Mouse (Mus musculus) macrophage (primary cell): ENCODE data around the gene Ankrd34a. TPM values are rescaled to one million over a fixed set of nuclear protein-coding genes. Genes with fewer than 3 reads are reported as not detected.

Source experiments
- H3K27ac ChIP-seq: fragments of 350-480 bp; formaldehyde crosslinking; 2 replicates; pipeline ENCODE4 v1.9.0; 2021
- H3K36me3 ChIP-seq: fragments of 350-480 bp; formaldehyde crosslinking; 2 replicates; pipeline ENCODE4 v1.9.0; 2021; ENCODE audit errors: inconsistent target
- H3K4me3 ChIP-seq: fragments of 350-480 bp; formaldehyde crosslinking; 2 replicates; pipeline ENCODE4 v1.9.0; 2021; ENCODE audit errors: inconsistent target
- H3K79me2 ChIP-seq: fragments of 350-480 bp; formaldehyde crosslinking; 2 replicates; pipeline ENCODE4 v1.9.0; 2021; ENCODE audit errors: inconsistent target
- whole genome bisulfite sequencing: methylation state at CpG from one replicate; pipeline ENCODE4 v1.1.7; 2026; ENCODE audit warnings: inconsistent platforms; ENCODE audit not compliant: missing documents; 5-methylcytosine and 5-hydroxymethylcytosine counted together
- polyA plus RNA-seq: library from polyadenylated mRNA; stranded (reverse); fragments of 250-400 nt; gene quantifications from 3 replicates; pipeline ENCODE4 v1.2.4, GENCODE M21; 2018; ENCODE audit warnings: inconsistent platforms

Ankrd34a gene
- polyA plus RNA-seq, 1 experiment from 2014 or later, result 0.07 TPM

GRCm38 (mm10) chr3:96581141-96581540 lies 15.3 kb upstream of the Ankrd34a start:
- Histone ChIP-seq H3K4me3 (no peak overlapping the region), H3K79me2 (peaks cover 25% of the 10 kb centered on the region), H3K27ac (no peak overlapping the region), H3K36me3 (no peaks in the 10 kb centered on the region)
- 90% methylated on average over 6 of the region's 6 CpGs for whole genome bisulfite sequencing

GRCm38 (mm10) chr3:96581771-96582515 lies 14.5 kb upstream of the Ankrd34a start:
- 93% methylated on average over 16 of the region's 16 CpGs for WGBS
- no peaks in the 10 kb centered on the region for H3K36me3 ChIP-seq
- H3K27ac ChIP-seq, result no peak overlapping the region
- H3K4me3 ChIP-seq, result no peak overlapping the region
- H3K79me2 ChIP-seq, result peaks cover 25% of the 10 kb centered on the region

- Histone ChIP-seq H3K36me3 (no peaks in the 10 kb centered on the region), H3K79me2 (peaks cover 11% of the 10 kb centered on the region), H3K27ac (no peak overlapping the region), H3K4me3 (no peak overlapping the region)
- WGBS, result 85% methylated on average over 4 of the region's 5 CpGs
Observed at GRCm38 (mm10) chr3:96583386-96583785, 13.1 kb upstream of the Ankrd34a start.

DNA sequence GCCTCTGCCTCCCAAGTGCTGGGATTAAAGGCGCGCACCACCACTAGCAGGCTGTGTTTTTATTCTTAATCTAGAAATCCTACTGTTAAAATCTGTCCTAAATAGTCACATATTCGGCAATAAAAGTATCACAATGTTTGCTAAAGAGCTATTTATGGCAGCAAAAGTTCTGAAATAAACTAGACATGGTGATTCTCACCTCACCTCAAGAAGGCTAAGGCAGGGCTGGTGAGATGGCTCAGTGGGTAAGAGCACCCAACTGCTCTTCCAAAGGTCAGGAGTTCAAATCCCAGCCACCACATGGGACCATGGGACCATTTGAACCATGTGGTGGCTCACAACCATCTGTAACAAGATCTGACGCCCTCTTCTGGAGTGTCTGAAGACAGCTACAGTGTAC lies 5.8 kb upstream of the Ankrd34a start:
- H3K79me2 ChIP-seq, result peaks cover 16% of the 10 kb centered on the region; the same call in 1 of the 2 replicates
- WGBS, result 80% methylated on average over 2 of the region's 4 CpGs

DNA sequence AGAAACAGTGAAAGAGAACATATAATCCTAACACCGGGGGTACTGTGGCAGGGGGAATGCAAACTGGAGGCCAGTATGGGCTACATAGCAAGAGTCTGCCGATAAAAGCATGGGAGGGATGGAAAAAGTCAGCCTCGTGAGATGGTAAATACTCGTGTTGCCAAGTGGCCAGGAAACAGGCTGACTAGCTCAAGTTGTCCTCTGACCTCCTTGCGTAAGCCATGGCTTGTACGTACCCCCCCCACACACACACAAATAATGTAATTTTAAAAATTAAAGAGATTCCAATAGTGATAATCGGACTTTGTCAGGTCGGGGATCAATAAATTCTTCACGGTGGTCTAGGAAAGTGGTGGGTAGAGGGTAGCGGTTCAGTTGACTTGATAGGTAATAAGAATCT lies 3.1 kb upstream of the Ankrd34a start:
- Histone ChIP-seq H3K79me2 (peaks cover 16% of the 10 kb centered on the region; the same call in 1 of the 2 replicates), H3K27ac (peak overlapping the region; percentile 77), H3K4me3 (peak overlapping the region; percentile 78), H3K36me3 (no peaks in the 10 kb centered on the region)
- 0% methylated on average over 10 of the region's 10 CpGs for WGBS

More for the DNA sequence above, 5.8 kb upstream of the Ankrd34a start:
- no peaks in the 10 kb centered on the region for H3K36me3 ChIP-seq
- no peak overlapping the region for H3K27ac ChIP-seq
- H3K4me3 ChIP-seq, result no peak overlapping the region

- Histone ChIP-seq H3K27ac (peak within 1 kb of the TSS; percentile 77), H3K4me3 (peak within 1 kb of the TSS; percentile 78), H3K36me3 (no peaks in the 10 kb centered on the region), H3K79me2 (peaks cover 16% of the 10 kb centered on the region; the same call in 1 of the 2 replicates)
- WGBS, result under 1% methylated on average over 35 of the region's 38 CpGs
Observed at GRCm38 (mm10) chr3:96593790-96594560, 2.5 kb upstream of the Ankrd34a start, which contains the start of gene Polr3gl. Gene Polr3gl, minus strand, starts transcription at chr3:96594181.

DNA sequence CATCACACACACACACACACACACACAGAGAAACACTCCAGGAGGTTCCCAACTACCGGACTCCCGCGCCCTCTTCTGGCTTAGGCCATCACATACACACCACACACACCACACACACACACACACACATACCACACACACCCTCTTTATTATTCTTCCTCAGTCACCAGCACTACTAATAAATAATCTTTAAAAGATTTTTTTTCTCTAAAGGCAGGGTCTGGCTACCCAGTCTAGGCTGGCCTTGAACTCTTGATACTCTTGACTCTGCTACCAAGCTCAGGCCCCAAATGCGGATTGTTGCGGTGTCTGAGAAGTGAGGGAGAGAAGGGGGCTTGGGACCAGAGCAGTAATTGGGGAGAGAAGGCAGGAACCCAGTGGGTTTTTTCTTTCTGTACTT lies 1.6 kb upstream of the Ankrd34a start:
- 88% methylated on average over 2 of the region's 5 CpGs for WGBS
- Histone ChIP-seq H3K27ac (peak overlapping the region; percentile 32), H3K4me3 (no peak overlapping the region), H3K36me3 (no peaks in the 10 kb centered on the region), H3K79me2 (peaks cover 16% of the 10 kb centered on the region; the same call in 1 of the 2 replicates)

DNA sequence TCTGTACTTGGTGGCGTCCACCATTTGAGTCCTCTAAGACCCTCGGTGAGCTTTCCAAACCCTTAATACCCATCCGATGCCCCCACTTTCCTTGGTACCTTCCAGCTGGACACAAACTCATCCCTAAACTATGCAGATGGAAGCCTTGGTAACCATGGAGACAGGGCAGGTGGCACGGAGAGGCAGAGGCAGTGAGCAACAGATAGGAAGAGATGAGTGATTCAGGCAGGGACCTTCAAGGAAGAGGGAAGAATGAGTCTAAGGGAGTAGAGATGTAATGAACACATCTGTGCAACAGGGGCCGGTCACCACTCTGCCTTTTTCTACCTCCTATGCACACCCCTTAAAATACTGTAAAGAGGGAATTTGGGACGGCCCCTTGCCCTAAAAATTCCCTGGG lies 775 bp upstream of the Ankrd34a start:
- Histone ChIP-seq H3K79me2 (peaks cover 16% of the 10 kb centered on the region; the same call in 1 of the 2 replicates), H3K36me3 (no peaks in the 10 kb centered on the region), H3K27ac (no peak overlapping the region), H3K4me3 (no peak overlapping the region)
- 38% methylated on average over 5 of the region's 6 CpGs for WGBS

GRCm38 (mm10) chr3:96596855-96597254 lies 419 bp downstream of the Ankrd34a start:
- H3K36me3 ChIP-seq, result no peaks in the 10 kb centered on the region
- H3K79me2 ChIP-seq, result peaks cover 16% of the 10 kb centered on the region; the same call in 1 of the 2 replicates
- peak overlapping the region; percentile 6; the same call in 1 of the 2 replicates for H3K4me3 ChIP-seq
- 10% methylated on average over 6 of the region's 12 CpGs for WGBS
- H3K27ac ChIP-seq, result no peak overlapping the region

GRCm38 (mm10) chr3:96597435-96597891 lies 1.0 kb downstream of the Ankrd34a start:
- 3% methylated on average over 40 of the region's 40 CpGs for WGBS

DNA sequence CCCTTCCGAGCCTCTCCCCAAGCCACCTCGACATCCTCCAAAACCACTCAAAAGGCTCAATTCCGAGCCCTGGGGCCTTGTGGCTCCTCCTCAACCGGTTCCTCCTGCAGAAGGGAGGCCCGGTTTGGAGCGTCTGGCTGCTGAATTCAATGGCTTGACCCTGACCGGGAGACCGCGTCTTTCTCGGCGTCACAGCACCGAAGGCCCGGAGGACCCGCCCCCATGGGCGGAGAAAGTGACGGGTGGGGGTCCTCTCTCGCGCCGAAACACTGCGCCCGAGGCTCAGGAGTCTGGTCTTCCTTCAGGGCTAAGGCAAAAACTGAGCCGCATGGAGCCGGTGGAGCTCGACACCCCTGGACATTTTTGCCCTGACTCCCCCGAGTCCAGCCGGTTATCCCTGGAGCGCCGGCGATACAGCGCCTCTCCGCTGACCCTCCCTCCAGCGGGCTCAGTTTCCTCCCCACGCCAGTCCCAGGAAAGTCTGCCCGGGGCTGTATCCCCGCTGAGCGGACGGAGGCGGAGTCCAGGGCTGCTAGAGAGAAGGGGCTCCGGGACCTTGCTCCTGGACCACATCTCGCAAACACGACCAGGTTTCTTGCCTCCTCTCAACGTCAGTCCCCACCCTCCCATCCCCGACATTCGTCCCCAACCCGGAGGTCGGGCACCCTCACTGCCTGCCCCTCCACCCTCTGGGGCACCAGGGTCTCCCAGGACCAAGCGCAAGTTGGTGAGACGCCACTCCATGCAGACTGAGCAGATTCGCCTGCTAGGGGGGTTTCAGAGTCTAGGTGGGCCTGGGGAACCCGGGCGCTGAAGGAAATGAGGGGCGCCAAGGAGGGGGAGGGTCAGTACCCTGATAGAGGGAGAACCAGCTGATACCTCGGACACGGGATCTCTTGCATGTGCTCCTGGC lies 2.0 kb downstream of the Ankrd34a start:
- WGBS, result 20% methylated on average over 52 of the region's 54 CpGs
- no peaks in the 10 kb centered on the region for H3K36me3 ChIP-seq
- peaks cover under 1% of the 10 kb centered on the region; the same call in 1 of the 2 replicates for H3K79me2 ChIP-seq
- H3K4me3 ChIP-seq, result peak overlapping the region; percentile 12; the same call in 1 of the 2 replicates
- H3K27ac ChIP-seq, result no peak overlapping the region

More at GRCm38 (mm10) chr3:96597435-96597891, 1.0 kb downstream of the Ankrd34a start:
- no peaks in the 10 kb centered on the region for H3K36me3 ChIP-seq
- peaks cover 10% of the 10 kb centered on the region; the same call in 1 of the 2 replicates for H3K79me2 ChIP-seq
- H3K27ac ChIP-seq, result no peak overlapping the region
- H3K4me3 ChIP-seq, result peak overlapping the region; percentile 12; the same call in 1 of the 2 replicates

DNA sequence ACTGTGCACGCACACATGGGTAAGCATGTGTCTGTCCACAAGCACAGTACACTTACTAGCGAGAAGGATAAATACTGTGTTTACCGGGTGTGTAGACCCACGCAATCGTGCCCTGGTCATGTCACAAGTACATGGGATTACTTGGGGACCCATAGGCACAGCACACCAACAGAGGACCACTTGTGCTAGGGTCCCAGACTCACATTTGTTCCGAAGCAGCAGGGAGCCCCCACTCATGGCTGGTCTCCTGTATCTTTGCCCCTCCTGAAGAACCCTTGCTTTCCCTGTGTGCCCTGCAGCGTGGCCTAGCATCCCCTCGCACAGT lies 2.6 kb downstream of the Ankrd34a start:
- H3K27ac ChIP-seq, result no peak overlapping the region
- H3K36me3 ChIP-seq, result no peaks in the 10 kb centered on the region
- WGBS, result 97% methylated on average over 8 of the region's 8 CpGs
- H3K4me3 ChIP-seq, result no peak overlapping the region
- no peaks in the 10 kb centered on the region for H3K79me2 ChIP-seq

- H3K27ac ChIP-seq, result no peak overlapping the region
- 92% methylated on average over 3 of the region's 3 CpGs for WGBS
- H3K79me2 ChIP-seq, result no peaks in the 10 kb centered on the region
- no peaks in the 10 kb centered on the region for H3K36me3 ChIP-seq
- no peak overlapping the region for H3K4me3 ChIP-seq
Observed at GRCm38 (mm10) chr3:96599411-96599810, 3.0 kb downstream of the Ankrd34a start.
